Mouse (Mus musculus) liver, embryonic 14.5 days (tissue): ENCODE measurements around the gene Zfp593. TPM values are rescaled to one million over a fixed set of nuclear protein-coding genes. Genes with fewer than 3 reads are reported as not detected.
A peak's percentile ranks its signal among the peaks of the same experiment; 100 is the strongest.

Experiments used
- ATAC-seq: fragments of 200-750 bp; cut with Nextera tagmentation; 2 replicates; pipeline ENCODE4 v1.8.0; 2017; ENCODE audit warnings: moderate number of reproducible peaks, mild to moderate bottlenecking, moderate library complexity; ENCODE audit not compliant: insufficient read depth
- DNase-seq, 3 experiments: peaks; one replicate each; pipeline ENCODE4 v3.0.0-alpha.2; 2012 to 2013; ENCODE audit warnings: low read depth in 3 of 3, low spot score in 3 of 3
- H3K27ac ChIP-seq: fragments of 300-500 bp; sonication (generic); 2 replicates; pipeline ENCODE4 v1.5.1; 2014; ENCODE audit warnings: moderate library complexity, mild to moderate bottlenecking, control low read depth, inconsistent platforms
- H3K27me3 ChIP-seq: fragments of 300-500 bp; sonication (generic); 2 replicates; pipeline ENCODE4 v1.6.1; 2014; ENCODE audit warnings: mild to moderate bottlenecking, low read length, moderate library complexity; ENCODE audit not compliant: control insufficient read depth, insufficient read depth
- H3K36me3 ChIP-seq: fragments of 300-500 bp; sonication (generic); replicated peaks from 2 replicates; pipeline ENCODE4 v1.6.1; 2014; ENCODE audit warnings: low read depth; ENCODE audit not compliant: control insufficient read depth, insufficient read depth
- H3K4me1 ChIP-seq, 2 experiments: fragments of 200-500 bp in 1 of 2; fragments of 300-500 bp in 1 of 2; sonication (generic) in 1 of 2; replicated peaks; 2 replicates each; pipeline ENCODE4 v1.6.1; 2012 to 2014; ENCODE audit warnings: antibody characterized with exemption in 1 of 2, inconsistent platforms in 1 of 2, low read length in 1 of 2; ENCODE audit not compliant: control insufficient read depth in 2 of 2, insufficient read depth in 2 of 2
- H3K4me2 ChIP-seq: fragments of 300-500 bp; sonication (generic); 2 replicates; pipeline ENCODE4 v1.6.1; 2014; ENCODE audit warnings: low read depth, mild to moderate bottlenecking, control low read depth, moderate library complexity
- H3K4me3 ChIP-seq, 2 experiments: fragments of 200-500 bp in 1 of 2; fragments of 300-500 bp in 1 of 2; sonication (generic) in 1 of 2; 2 replicates each; pipeline ENCODE4 v1.5.1; 2012 to 2014; ENCODE audit warnings: low read depth in 2 of 2, low read length in 2 of 2, mild to moderate bottlenecking in 2 of 2, control low read depth in 1 of 2, inconsistent platforms in 1 of 2, moderate library complexity in 1 of 2; ENCODE audit not compliant: insufficient read depth in 1 of 2
- H3K9ac ChIP-seq: fragments of 300-500 bp; sonication (generic); replicated peaks from 2 replicates; pipeline ENCODE4 v1.6.1; 2014; ENCODE audit warnings: mild to moderate bottlenecking, control low read depth, moderate library complexity
- H3K9me3 ChIP-seq: fragments of 300-500 bp; sonication (generic); 2 replicates; pipeline ENCODE4 v1.6.1; 2016; ENCODE audit warnings: low read length, mixed read lengths; ENCODE audit not compliant: control insufficient read depth
- CTCF ChIP-seq: IDR thresholded peaks from 2 replicates; pipeline ENCODE4 v1.5.1; 2016; ENCODE audit warnings: antibody characterized with exemption, low read depth, control low read depth
- EP300 ChIP-seq: IDR thresholded peaks from 2 replicates; pipeline ENCODE4 v1.6.1; 2016; ENCODE audit warnings: antibody characterized with exemption, low read depth
- WGBS: fragments of 180-500 bp; shearing (Covaris S2); extraction: QIAGEN DNeasy Blood & Tissue Kit; methylation state at CpG from one replicate; pipeline ENCODE4 v1.1.7; 2014; ENCODE audit not compliant: insufficient replicate concordance; 5-methylcytosine and 5-hydroxymethylcytosine counted together
- polyA plus RNA-seq, 2 experiments: library from polyadenylated mRNA; depleted of rRNA in 1 of 2; stranded (reverse) in 1 of 2; unstranded in 1 of 2; fragments of >200 nt; fragmentation: Nextera tagmentation in 1 of 2; extraction: Ambion mirVana in 1 of 2; gene quantifications; 2 replicates each; pipeline versions ENCODE4 v1.2.1 to v1.2.3; 2012 to 2014

The Zfp593 gene
- polyA plus RNA-seq, 2 experiments: 6.4 to 7.1 TPM

GRCm38 (mm10) chr4:134230431-134230830 lies 15.0 kb downstream of the Zfp593 start:
- Histone ChIP-seq H3K27ac (no peak overlapping the region), H3K27me3 (no peaks in the 10 kb centered on the region), H3K9me3 (no peaks in the 10 kb centered on the region), H3K4me2 (no peak overlapping the region), H3K4me1 (no peaks in the 10 kb centered on the region), H3K4me3 (no peak overlapping the region), H3K9ac (no peak overlapping the region), H3K36me3 (no peaks in the 10 kb centered on the region)
- WGBS: 36% methylated on average over 8 of the region's 8 CpGs
- TF ChIP-seq CTCF: no peak
- no peak for TF ChIP-seq EP300
- DNase-seq: no peak
- no peak for ATAC-seq

- Histone ChIP-seq H3K9me3 (no peaks in the 10 kb centered on the region), H3K4me3 (no peak within 1 kb of the TSS), H3K27me3 (no peaks in the 10 kb centered on the region), H3K27ac (no peak within 1 kb of the TSS), H3K4me1 (peaks cover 0 to 4% of the 10 kb centered on the region in 2 experiments; a peak in 1 of 4 replicates), H3K36me3 (no peaks in the 10 kb centered on the region), H3K4me2 (no peak within 1 kb of the TSS), H3K9ac (no peak within 1 kb of the TSS)
- TF ChIP-seq EP300 (no peak), CTCF (no peak; the same call in 1 of the 2 replicates)
- ATAC-seq (no peak), DNase-seq (no peak)
- 58% methylated on average over 8 of the region's 8 CpGs for WGBS
These were observed 18.2 kb downstream of the Zfp593 start, which contains the start of gene Catsper4 for GRCm38 (mm10) chr4:134227194-134227593. Gene Catsper4 (minus strand): TSS chr4:134227383.

- 39% methylated on average over 11 of the region's 11 CpGs for WGBS
These were observed 22.4 kb downstream of the Zfp593 start for GRCm38 (mm10) chr4:134222793-134223600.

GRCm38 (mm10) chr4:134206488-134207053 lies 38.8 kb downstream of the Zfp593 start:
- WGBS: 45% methylated on average over 6 of the region's 6 CpGs
- Histone ChIP-seq H3K27ac (no peak overlapping the region), H3K4me2 (no peak overlapping the region), H3K36me3 (no peaks in the 10 kb centered on the region), H3K27me3 (no peaks in the 10 kb centered on the region), H3K4me1 (no peaks in the 10 kb centered on the region; a peak in 1 of 4 replicates), H3K4me3 (no peak overlapping the region), H3K9ac (no peak overlapping the region), H3K9me3 (no peaks in the 10 kb centered on the region)
- no peak for ATAC-seq
- no peak for DNase-seq
- TF ChIP-seq CTCF (no peak), EP300 (no peak)

More at GRCm38 (mm10) chr4:134222793-134223600, 22.4 kb downstream of the Zfp593 start:
- no peak overlapping the region for H3K9ac ChIP-seq
- TF ChIP-seq CTCF: no peak
- no peak for TF ChIP-seq EP300
- no peaks in the 10 kb centered on the region for H3K27me3 ChIP-seq
- H3K4me1 ChIP-seq: peaks cover 0 to 4% of the 10 kb centered on the region in 2 experiments; a peak in 1 of 4 replicates
- H3K9me3 ChIP-seq: no peaks in the 10 kb centered on the region
- H3K27ac ChIP-seq: no peak overlapping the region
- peak; percentile 50; the same call in 1 of the 2 replicates for ATAC-seq
- no peaks in the 10 kb centered on the region for H3K36me3 ChIP-seq
- H3K4me3 ChIP-seq: no peak overlapping the region
- no peak for DNase-seq
- H3K4me2 ChIP-seq: no peak overlapping the region

- WGBS: 39% methylated on average over 17 of the region's 17 CpGs
- no peak for ATAC-seq
These were observed 42.0 kb downstream of the Zfp593 start for GRCm38 (mm10) chr4:134203340-134203896.

More at GRCm38 (mm10) chr4:134203340-134203896, 42.0 kb downstream of the Zfp593 start:
- no peak overlapping the region for H3K27ac ChIP-seq
- no peak overlapping the region for H3K4me2 ChIP-seq
- no peak for DNase-seq
- no peaks in the 10 kb centered on the region; a peak in 1 of 4 replicates for H3K4me1 ChIP-seq
- H3K9me3 ChIP-seq: no peaks in the 10 kb centered on the region
- H3K4me3 ChIP-seq: no peak overlapping the region
- no peak overlapping the region for H3K9ac ChIP-seq
- TF ChIP-seq CTCF (no peak), EP300 (no peak)
- no peaks in the 10 kb centered on the region for H3K27me3 ChIP-seq
- no peaks in the 10 kb centered on the region for H3K36me3 ChIP-seq
